Mouse (Mus musculus) CD4-positive, CD25-positive, alpha-beta regulatory T cell, adult 4 months (primary cell): Measurements from ENCODE around the gene Atxn7l3b. TPM values are rescaled to one million over a fixed set of nuclear protein-coding genes. Genes with fewer than 3 reads are reported as not detected.
A peak's percentile ranks its signal among the peaks of the same experiment; 100 is the strongest.
"Not testable (repeated sequence)": the region's sequence is repeated elsewhere in the genome, so short reads cannot be mapped to it uniquely, and the experiment has no call there.

ENCODE experiments used
- ATAC-seq: one replicate; pipeline ENCODE4 v1.8.0; 2017
- polyA plus RNA-seq, 2 experiments: library from polyadenylated mRNA; unstranded; fragments of 100-300 nt; shearing (Covaris generic); gene quantifications; one replicate each; pipeline ENCODE4 v1.2.1; 2017

The Atxn7l3b gene
- 10 to 100 TPM; 28.7 to 43.5 TPM for polyA plus RNA-seq

DNA sequence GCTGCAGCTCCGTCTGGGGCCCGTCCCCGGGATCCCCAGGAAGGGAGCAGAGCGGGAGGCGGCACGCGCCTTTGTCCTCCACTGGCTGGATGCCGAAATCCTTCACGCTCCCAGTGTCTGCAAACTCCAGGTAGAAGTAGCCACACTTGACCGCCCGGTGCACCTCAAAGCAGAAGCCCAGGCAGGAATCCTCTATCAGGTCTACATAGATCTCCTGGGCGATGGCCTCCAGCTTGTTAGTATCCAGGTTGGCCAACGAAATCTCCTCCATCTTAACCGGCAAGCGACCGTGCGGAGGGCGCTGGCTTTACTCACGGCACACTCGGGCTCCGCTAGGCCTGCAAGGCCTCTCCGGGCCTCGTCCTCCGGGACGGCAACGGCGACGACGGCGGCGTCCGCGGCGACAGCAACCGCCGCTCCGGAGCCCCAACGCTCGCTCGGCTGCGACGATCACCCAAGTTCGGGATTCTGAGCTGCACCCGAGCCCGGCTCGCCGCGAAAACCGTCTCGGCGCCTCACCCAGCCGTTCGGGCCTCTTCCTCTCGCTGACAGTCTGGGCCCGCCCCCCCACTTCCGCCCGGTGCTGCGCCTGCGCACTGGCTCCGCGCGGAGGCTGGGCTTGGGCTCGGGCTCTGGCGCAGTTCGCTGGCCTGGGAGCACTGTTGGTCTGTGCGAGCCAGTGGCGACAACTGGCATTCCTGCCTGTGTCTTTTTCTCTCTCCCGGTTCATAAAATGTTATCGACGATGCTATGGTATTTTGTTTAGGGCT, at the start of gene Atxn7l3b:
TSS of gene Atxn7l3b (minus strand) at position 550 of the 770 bp plus-strand sequence.
- ATAC-seq = peak; percentile 90

DNA sequence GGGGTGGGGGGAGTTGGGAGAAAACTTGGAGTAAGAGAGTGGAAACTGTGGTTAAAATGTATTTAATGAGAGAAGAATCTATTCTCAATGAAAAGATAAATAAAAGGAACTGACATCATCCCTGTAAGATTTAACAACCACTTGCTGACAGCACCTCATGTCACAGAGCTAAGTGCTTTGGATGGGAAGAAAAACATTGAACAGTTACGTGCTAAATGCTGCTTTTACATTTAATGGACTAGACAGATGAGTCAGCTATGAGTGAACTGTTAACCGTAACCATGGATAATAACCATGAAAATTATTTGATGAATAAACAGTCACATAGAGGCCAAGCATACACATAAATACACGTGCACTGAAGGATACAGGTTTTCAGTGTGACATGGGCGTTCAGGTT, 48.8 kb upstream of the Atxn7l3b start:
- no peak for ATAC-seq

DNA sequence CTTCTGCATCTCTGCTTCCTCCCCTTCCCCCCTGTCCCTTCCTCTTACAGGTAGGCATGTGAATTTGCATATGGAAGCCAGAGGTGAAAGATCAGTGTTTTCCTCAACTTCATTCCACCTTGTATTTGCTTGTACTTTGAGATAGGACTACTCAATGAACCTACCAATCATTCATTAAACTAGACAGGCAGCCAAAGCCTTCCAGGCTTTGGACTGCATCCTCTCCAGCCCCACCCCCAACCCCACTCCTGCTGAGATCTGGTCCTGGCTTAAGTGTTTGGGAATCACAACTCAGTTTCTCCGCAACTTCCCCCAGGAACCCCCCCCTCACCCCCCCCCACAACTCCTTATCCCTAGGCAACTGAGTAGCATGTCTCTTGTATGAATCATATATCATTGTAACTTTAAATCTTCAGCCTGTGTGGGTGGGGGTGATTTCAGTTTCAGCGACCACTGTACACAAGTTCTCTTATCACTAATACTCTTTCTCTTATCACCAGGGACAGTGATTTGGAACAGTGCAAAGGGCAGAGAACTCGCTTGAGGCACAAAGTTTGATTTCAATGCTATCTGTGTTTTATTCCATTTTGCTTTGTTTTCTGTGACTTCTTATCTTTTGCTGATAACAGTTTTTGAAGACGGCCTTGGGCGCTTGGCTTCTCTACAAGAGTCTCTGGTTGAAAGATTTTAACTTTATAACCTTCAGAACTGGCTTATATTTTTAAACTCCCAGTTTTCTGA, 44.7 kb upstream of the Atxn7l3b start:
- ATAC-seq = no peak

DNA sequence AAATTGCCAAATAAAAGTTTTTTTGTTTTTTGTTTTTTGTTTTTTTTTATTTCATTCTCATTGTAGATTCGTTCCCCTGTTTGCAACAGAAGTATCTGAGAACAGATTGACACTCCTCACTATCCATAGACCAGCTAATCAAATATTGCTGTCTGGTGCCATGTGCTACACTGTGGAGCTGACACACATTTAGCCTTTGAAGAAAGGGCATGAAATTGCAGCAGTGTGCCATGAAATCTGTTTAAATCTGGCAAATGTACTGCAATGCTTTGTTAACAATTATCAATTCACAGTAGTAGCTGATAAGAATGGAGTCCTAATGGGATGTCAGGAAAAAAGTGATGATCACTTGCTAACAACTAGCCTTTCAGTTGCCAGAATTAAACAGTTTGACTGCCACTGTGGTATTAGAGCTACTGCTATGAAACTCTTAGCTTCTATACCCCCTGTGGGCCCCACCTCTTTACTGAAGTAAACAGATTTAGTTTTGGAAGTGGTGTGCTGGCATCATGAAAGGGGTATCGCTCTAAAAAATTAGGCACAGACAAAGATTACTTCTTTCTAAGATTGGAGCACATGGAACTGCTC, 41.3 kb upstream of the Atxn7l3b start:
- no peak for ATAC-seq

DNA sequence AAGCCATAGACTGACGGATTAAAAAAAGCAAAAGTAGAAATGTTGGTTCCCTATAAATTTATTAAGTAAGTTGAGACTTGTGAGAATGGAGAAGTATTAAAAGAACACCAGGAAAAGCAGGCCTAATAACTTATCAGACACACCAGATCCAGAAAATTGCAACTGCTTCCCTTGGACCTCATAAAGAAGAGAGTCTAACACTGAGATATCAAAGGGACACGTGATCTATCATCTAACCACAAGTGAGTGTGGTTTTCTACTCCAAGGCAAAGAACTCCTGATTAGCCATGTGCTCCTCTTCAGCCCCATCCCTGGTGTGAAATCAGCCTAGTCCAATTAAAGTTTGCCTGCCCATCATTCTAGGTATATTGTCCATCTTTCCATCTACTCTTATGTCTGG, 38.8 kb upstream of the Atxn7l3b start:
- ATAC-seq = no peak

DNA sequence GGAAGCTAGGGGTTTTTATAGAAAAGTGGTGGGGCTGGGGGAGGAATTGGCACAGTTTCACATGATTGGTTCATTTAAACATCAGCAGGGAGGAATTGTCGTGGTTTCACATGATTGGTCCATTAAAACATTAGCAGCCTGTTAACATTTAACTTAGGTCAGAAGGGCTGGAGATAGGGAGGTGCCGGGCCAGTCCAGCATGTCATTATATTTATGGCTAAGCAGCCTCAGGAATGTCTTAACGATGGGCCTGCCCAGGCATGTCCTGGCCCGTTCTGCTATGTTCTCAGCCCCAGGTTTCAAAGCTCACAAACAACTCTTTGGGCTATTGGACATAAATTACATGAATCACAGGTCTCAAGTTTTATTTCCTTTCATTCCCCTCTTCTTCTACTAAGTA, 33.4 kb upstream of the Atxn7l3b start:
- ATAC-seq = not testable (repeated sequence)

DNA sequence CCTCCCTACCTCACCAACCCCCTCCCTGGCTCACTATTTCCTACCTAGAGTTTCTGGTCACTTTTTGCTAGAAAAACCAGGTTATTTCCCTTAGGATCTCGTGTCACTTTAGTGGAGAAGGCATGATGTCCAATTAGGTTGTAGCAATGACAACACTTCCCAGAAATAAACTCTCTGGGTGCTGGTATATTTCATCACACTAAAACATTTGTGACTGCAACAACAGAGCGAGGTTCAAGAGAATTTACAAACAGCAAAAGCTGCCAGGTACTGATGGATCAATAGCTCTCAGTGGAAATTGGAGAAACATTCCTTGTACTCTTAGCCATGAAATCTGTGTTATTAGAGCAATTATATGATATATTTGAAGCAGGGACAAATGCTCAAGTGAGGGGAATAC, 25.3 kb upstream of the Atxn7l3b start:
- ATAC-seq = no peak

DNA sequence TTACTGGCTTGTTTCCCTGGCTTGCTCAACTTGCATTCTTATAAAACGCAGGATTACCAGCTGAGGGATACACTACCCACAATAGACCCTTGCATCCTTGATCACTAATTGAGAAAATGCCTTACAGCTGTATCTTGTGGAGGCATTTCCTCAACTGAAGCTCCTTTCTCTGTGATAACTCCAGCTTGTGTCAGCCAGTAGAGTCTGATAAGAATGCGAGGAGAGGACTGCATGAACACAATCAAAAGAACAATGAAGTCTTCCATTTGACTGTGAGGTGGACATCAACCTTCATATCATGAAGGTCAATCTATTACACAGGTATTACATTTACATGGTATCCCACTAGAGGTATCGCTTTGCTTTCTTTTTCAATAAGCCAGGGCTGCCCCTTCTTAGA, 19.7 kb upstream of the Atxn7l3b start:
- no peak for ATAC-seq

- ATAC-seq = peak; percentile 11
These were observed 418 bp upstream of the Atxn7l3b start for GRCm38 (mm10) chr10:112929222-112929615.

DNA sequence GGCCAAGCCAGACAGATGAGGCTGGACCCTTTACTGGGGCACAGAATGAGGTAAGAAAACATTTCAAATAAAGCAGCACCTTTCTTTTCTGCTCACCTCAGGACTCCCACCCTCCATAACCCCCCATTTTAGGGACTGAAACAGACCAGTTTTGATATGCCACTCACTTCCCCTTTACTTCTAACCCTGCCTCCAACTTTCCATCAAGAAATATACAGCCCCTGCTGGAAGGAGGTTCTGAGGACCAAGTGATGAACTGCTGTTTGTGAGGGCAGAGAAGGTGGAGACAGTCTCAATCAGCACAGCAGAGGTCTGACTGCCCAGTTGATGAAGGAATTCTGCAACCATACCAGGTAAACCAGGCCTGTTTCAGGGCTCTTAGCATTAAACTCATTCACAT, 1.8 kb downstream of the Atxn7l3b start:
- ATAC-seq = no peak

GRCm38 (mm10) chr10:112926271-112926670, 2.5 kb downstream of the Atxn7l3b start:
- no peak for ATAC-seq

DNA sequence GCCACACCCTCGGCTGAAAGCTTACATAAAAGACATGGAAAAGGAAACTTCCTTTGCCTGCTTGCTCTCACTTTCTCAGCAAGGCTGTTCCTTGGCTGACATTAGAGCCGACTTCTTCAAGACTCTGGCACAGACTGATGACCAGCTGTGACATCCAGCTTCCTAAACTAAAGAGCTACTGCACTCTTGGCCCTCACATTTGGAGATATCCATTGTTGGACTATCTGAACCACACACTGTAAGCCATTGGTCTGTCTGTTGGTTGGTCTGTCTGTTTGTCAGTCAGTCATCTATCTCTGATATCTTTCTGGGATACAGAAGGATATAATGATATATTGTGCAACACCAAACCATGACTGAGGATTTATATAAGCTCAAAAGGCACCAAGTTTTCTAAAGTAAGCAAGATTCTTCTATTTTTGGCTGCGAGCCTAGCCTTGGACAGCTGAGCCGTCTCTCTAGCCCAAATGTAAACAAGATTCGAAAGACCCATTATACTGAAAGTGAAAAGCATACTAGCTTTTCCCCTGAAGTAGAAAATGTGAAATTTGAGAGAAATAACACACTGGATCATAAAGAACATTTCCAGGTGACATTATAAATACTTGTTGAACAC, 12.1 kb downstream of the Atxn7l3b start:
- no peak for ATAC-seq

- no peak for ATAC-seq
These were observed 28.6 kb downstream of the Atxn7l3b start for GRCm38 (mm10) chr10:112900243-112900642.

DNA sequence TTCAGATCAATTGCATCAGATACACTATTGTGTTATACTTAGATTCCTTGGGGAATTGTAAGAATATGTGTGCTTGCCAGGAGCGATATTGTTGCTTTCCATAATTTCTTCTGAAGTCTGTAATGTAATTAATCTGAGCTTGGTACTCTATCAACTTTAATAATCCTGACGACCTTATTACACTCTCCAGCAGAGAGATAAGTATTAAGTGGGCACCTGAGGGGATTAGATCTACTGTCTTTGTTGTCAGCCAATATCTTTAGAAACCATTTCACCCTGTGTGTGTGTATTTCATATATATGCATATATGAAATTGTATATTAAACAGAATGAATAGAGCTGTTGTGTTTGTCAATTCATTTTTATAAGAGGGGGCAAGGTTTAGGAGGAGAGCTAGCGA, 29.0 kb downstream of the Atxn7l3b start:
- ATAC-seq = no peak

- ATAC-seq = no peak
These were observed 32.2 kb downstream of the Atxn7l3b start for GRCm38 (mm10) chr10:112896636-112897035.

DNA sequence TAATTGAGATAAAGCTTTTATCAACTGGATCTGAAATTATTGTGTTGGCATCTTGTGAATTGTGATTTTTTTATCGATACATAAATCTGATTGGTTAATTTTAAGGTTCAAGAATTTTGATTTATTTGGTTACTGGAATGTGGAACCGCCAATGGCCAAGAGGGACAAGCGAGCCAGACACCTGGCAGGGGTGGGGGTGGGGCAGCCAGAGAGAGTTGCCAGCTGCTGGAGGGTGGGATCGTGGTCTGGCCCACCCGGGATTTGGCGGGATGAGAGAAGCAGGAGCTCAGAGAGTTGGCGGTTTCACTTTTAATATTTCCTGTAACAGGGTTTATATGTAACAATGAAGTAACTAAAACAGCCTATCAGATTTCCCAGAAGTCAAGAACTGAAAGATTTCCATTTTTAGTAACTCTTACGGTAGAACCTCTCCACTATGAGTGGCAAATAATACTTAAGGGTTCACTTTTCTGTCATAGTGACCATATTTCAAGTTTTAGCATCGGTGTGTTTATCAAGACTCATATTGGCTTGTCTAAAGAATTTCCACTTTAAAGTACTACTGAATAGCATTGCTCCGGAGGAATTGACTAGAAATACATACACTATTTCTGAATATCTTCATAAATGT, 35.1 kb downstream of the Atxn7l3b start:
- ATAC-seq = no peak

GRCm38 (mm10) chr10:112884064-112884463, 44.7 kb downstream of the Atxn7l3b start:
- no peak for ATAC-seq

- ATAC-seq = no peak
These were observed 45.2 kb downstream of the Atxn7l3b start for GRCm38 (mm10) chr10:112883688-112884004.

GRCm38 (mm10) chr10:112882789-112883687, 45.8 kb downstream of the Atxn7l3b start:
- ATAC-seq = no peak

- no peak for ATAC-seq
These were observed 46.7 kb downstream of the Atxn7l3b start for GRCm38 (mm10) chr10:112882149-112882548.

GRCm38 (mm10) chr10:112876655-112877393, 52.0 kb downstream of the Atxn7l3b start:
- no peak for ATAC-seq
